Mouse (Mus musculus): ENCODE results near the gene Doxl2. TPM values are rescaled to one million over a fixed set of nuclear protein-coding genes. Genes with fewer than 3 reads are reported as not detected.
"Not testable (repeated sequence)": the region's sequence is repeated elsewhere in the genome, so short reads cannot be mapped to it uniquely, and the experiment has no call there.

Gene Doxl2
- polyA plus RNA-seq (2011; ENCODE audit: insufficient read length, low read depth, missing spikeins), result not detected in 2 replicates

DNA sequence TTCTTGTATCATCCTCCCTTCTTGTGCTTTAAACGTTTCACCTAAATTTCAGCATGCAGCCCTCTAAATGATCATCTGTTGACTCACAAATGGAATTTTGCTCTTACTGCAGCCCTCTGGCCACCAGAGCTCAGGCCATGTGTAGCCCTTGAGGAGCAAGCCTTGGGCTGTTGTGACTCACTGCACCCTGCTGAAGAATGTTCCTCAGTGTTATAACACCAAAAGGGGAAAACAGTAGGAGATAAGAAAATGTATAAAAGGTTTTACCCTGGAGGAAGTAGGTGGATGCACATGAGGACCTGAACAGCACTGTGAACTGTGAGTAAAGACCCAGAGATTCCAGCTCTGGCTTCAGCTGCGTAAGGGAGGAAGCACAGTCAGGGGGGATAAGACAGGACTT is at the start of gene Doxl2:
Doxl2 (plus strand) TSS at position 301 of the 400 bp plus-strand sequence.
- Histone ChIP-seq H3K4me1 (ENCODE audit: control insufficient read depth, insufficient read depth, low read length) (no peaks in the 10 kb centered on the region), H3K27ac (ENCODE audit: insufficient read depth, low read length) (no peak within 1 kb of the TSS), H3K4me3 (ENCODE audit: insufficient read depth, low read length) (no peak within 1 kb of the TSS)
- no peak for TF ChIP-seq POLR2A (IDR thresholded peaks at IDR 0.05; ENCODE audit: low read depth, low read length)
- no peak for TF ChIP-seq CTCF (IDR thresholded peaks at IDR 0.05; ENCODE audit: borderline replicate concordance, insufficient read depth, low read length)

DNA sequence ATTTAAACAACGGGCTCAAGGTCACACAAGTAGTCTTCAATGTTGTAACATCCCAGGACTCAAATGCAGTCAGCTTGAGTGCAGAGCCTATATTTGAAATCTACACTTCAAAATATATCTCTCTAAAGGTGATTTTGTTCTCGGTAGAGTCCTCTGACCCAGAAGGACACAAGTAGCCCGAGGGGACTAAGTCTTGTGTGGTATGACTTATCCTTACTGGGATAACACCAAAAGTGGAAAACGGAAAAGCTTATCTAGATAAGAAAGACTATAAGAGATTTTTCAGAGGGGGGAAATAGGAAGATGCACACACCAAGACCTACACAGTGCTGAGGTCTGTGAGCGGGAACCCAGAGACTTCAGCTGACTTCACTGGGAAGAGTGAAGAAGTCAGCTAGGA is 45.2 kb upstream of the Doxl2 start, which contains the start of gene 1600015I10Rik:
1600015I10Rik (plus strand) TSS at position 301 of the 400 bp plus-strand sequence.
- Histone ChIP-seq H3K4me1 (ENCODE audit: control insufficient read depth, insufficient read depth, low read length) (no peaks in the 10 kb centered on the region), H3K27ac (ENCODE audit: insufficient read depth, low read length) (no peak within 1 kb of the TSS), H3K4me3 (ENCODE audit: insufficient read depth, low read length) (no peak within 1 kb of the TSS)
- TF ChIP-seq POLR2A (IDR thresholded peaks at IDR 0.05; ENCODE audit: low read depth, low read length) (no peak), CTCF (IDR thresholded peaks at IDR 0.05; ENCODE audit: borderline replicate concordance, insufficient read depth, low read length) (no peak)

DNA sequence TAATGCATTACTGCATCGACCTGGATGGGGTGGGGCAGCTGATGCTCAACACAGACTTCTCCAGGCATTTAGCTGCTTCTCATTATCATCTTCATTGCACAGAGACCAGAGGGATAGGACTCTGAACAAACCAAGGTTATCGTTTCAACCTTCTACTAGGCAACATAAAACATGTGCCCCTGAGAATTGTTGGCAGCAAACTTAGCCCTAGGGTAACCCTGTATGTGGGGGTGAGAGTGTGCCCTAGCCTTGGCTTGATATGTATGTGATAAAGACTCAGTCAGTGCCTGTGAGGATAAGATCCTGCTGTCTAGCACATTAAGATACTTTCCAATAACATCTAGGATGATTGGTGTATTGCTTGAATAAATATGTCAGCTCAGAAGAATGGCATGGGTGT is 25.2 kb upstream of the Doxl2 start:
- no peak for TF ChIP-seq POLR2A (IDR thresholded peaks at IDR 0.05; ENCODE audit: low read depth, low read length)
- no peak for TF ChIP-seq CTCF (IDR thresholded peaks at IDR 0.05; ENCODE audit: borderline replicate concordance, insufficient read depth, low read length)
- Histone ChIP-seq H3K4me3 (ENCODE audit: insufficient read depth, low read length) (no peak overlapping the region), H3K4me1 (ENCODE audit: control insufficient read depth, insufficient read depth, low read length) (no peaks in the 10 kb centered on the region), H3K27ac (ENCODE audit: insufficient read depth, low read length) (no peak overlapping the region)

DNA sequence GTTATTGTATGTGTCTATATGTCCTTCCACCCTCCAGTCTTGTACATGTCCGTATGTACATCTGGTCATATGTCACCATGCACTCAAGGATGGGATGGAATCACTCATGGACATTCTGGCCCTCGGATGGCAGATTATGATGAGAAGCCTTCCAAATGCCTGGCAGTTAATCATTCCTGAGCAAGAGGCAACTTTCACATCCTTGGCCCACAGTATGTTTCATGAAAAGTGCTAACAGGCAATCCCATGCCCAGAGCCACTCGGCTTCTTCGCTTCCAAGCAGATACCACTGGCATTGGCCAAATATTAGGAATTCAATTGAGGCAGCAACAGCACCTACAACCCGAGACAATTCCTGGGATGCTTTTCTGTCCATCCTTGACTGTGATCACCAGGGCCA is 24.1 kb upstream of the Doxl2 start:
- Histone ChIP-seq H3K4me1 (ENCODE audit: control insufficient read depth, insufficient read depth, low read length) (no peaks in the 10 kb centered on the region), H3K27ac (ENCODE audit: insufficient read depth, low read length) (no peak overlapping the region), H3K4me3 (ENCODE audit: insufficient read depth, low read length) (no peak overlapping the region)
- TF ChIP-seq CTCF (IDR thresholded peaks at IDR 0.05; ENCODE audit: borderline replicate concordance, insufficient read depth, low read length) (no peak), POLR2A (IDR thresholded peaks at IDR 0.05; ENCODE audit: low read depth, low read length) (no peak)

DNA sequence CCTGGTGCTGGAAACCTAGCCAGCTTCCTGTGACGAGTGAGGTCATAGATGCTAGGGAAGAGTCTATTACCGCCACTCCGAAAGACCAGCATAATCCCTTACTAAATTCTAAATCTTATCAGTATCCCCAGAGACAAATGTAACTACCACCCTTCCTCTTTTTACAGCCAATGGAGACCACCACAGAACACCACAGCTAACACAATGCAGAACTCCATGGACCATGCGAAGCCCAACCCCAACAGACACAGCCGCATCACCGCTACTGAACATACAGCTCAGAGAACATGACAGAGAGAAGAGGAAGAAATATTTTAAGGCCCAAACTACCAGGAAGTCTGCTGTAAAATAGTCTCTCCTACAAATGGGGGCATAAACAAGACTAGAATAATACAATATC is 23.1 kb upstream of the Doxl2 start:
- no peak for TF ChIP-seq POLR2A (IDR thresholded peaks at IDR 0.05; ENCODE audit: low read depth, low read length)
- TF ChIP-seq CTCF (IDR thresholded peaks at IDR 0.05; ENCODE audit: borderline replicate concordance, insufficient read depth, low read length), result no peak
- Histone ChIP-seq H3K27ac (ENCODE audit: insufficient read depth, low read length) (no peak overlapping the region), H3K4me3 (ENCODE audit: insufficient read depth, low read length) (no peak overlapping the region), H3K4me1 (ENCODE audit: control insufficient read depth, insufficient read depth, low read length) (no peaks in the 10 kb centered on the region)

DNA sequence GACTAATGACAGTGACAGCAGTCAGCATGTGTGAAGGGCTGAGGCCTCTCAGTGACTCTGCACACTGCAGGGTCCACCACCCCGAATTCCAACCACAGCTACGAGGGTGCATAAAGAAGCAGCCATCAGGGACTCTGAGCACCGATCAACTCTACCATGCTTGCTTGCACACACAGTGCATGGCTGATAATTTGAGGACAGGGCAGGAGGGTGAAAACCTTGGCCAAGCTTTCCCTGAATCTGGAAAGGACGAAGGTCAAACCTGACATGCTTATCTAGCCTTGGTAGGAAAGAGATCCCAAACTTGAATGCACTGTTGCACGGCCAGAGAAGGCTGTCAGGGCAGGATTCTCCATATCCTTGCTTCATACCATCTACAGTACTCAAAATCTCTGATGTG is 21.5 kb upstream of the Doxl2 start:
- Histone ChIP-seq H3K4me1 (ENCODE audit: control insufficient read depth, insufficient read depth, low read length) (no peaks in the 10 kb centered on the region), H3K4me3 (ENCODE audit: insufficient read depth, low read length) (no peak overlapping the region), H3K27ac (ENCODE audit: insufficient read depth, low read length) (no peak overlapping the region)
- TF ChIP-seq POLR2A (IDR thresholded peaks at IDR 0.05; ENCODE audit: low read depth, low read length) (no peak), CTCF (IDR thresholded peaks at IDR 0.05; ENCODE audit: borderline replicate concordance, insufficient read depth, low read length) (no peak)

DNA sequence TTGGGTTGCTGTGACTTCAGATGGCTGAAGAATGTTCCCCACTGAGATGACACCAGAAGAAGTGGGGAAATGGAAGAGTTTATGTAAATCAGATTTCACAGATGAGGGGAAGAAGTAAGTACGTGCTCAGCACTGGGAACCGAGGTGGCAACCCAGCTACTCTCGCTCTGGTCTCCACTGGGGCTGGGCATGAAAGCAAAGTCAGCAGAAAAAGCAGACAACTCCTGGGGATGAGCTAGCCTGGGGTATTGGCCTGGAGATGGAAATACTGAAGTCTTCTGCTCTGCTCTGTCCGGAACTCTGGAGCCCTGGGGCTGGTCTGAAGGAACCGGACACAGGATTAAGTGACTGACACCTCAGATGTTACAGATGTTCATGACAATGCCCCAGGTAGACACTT is 20.6 kb upstream of the Doxl2 start:
- TF ChIP-seq POLR2A (IDR thresholded peaks at IDR 0.05; ENCODE audit: low read depth, low read length) (no peak), CTCF (IDR thresholded peaks at IDR 0.05; ENCODE audit: borderline replicate concordance, insufficient read depth, low read length) (no peak)
- no peaks in the 10 kb centered on the region for H3K4me1 ChIP-seq (ENCODE audit: control insufficient read depth, insufficient read depth, low read length)
- no peak overlapping the region for H3K4me3 ChIP-seq (ENCODE audit: insufficient read depth, low read length)
- H3K27ac ChIP-seq (ENCODE audit: insufficient read depth, low read length), result no peak overlapping the region

DNA sequence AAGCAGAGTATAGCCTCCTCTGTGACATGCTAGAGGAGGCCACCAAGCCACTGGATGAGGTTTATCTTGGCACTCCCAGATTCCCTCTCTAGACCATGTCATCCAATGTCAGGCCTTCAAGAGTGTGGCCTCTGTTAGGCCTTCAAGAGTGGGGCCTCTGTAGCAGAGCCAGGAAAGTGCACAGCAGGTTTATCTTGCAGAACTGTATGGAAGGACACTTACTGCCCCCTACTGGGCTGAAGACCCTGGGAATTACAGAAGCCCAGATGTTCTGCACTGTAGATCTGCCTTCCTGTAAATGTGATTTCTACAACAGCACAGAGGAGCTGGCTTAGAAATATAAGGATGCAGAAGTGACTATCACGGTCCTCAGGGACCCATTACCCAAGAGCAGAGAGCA is 19.8 kb upstream of the Doxl2 start:
- no peak for TF ChIP-seq CTCF (IDR thresholded peaks at IDR 0.05; ENCODE audit: borderline replicate concordance, insufficient read depth, low read length)
- no peak for TF ChIP-seq POLR2A (IDR thresholded peaks at IDR 0.05; ENCODE audit: low read depth, low read length)

DNA sequence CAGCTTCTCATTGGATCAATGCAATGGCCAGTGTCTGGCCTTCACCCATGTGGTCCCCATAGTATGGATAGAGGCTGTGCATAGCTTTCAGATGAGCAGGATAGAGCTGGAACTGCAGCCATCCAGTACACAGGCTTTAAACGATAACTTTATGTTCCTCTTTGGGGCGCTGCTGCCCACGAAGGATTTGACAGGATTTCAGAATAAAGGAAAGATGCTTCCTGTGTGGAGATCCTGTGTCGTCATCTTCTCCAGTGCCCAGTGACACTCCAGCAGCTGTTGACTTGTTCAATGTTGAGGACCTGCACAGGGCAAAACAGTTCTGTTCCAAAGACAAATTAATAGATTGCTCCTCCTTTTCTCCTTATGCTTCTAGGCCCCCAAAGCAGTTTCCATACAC is 18.0 kb upstream of the Doxl2 start:
- Histone ChIP-seq H3K27ac (ENCODE audit: insufficient read depth, low read length) (no peak overlapping the region), H3K4me3 (ENCODE audit: insufficient read depth, low read length) (no peak overlapping the region), H3K4me1 (ENCODE audit: control insufficient read depth, insufficient read depth, low read length) (no peaks in the 10 kb centered on the region)
- no peak for TF ChIP-seq POLR2A (IDR thresholded peaks at IDR 0.05; ENCODE audit: low read depth, low read length)
- no peak for TF ChIP-seq CTCF (IDR thresholded peaks at IDR 0.05; ENCODE audit: borderline replicate concordance, insufficient read depth, low read length)

More for the DNA sequence above, 19.8 kb upstream of the Doxl2 start:
- H3K4me1 ChIP-seq (ENCODE audit: control insufficient read depth, insufficient read depth, low read length), result no peaks in the 10 kb centered on the region
- H3K27ac ChIP-seq (ENCODE audit: insufficient read depth, low read length), result no peak overlapping the region
- no peak overlapping the region for H3K4me3 ChIP-seq (ENCODE audit: insufficient read depth, low read length)

DNA sequence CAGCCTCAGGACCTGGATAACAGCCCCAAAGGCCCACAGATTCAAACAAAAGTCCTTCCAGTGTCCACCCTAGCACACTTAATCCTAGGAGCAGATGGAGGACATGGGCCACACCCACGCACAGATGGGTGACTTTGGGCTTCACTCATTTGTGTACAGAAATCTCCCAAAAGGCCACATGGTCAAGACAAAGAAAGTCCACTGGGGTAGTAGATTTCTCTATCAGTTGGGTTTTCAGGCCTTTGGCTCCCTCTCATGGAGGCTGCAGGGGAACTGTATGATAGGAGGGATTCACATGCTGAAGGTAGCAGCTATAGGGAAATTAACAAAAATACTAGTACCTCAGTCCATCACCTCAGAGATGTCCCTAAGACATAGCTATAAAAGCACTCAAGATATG is 16.7 kb upstream of the Doxl2 start:
- H3K4me3 ChIP-seq (ENCODE audit: insufficient read depth, low read length), result no peak overlapping the region
- no peak for TF ChIP-seq POLR2A (IDR thresholded peaks at IDR 0.05; ENCODE audit: low read depth, low read length)
- no peak for TF ChIP-seq CTCF (IDR thresholded peaks at IDR 0.05; ENCODE audit: borderline replicate concordance, insufficient read depth, low read length)
- no peaks in the 10 kb centered on the region for H3K4me1 ChIP-seq (ENCODE audit: control insufficient read depth, insufficient read depth, low read length)
- H3K27ac ChIP-seq (ENCODE audit: insufficient read depth, low read length), result no peak overlapping the region

DNA sequence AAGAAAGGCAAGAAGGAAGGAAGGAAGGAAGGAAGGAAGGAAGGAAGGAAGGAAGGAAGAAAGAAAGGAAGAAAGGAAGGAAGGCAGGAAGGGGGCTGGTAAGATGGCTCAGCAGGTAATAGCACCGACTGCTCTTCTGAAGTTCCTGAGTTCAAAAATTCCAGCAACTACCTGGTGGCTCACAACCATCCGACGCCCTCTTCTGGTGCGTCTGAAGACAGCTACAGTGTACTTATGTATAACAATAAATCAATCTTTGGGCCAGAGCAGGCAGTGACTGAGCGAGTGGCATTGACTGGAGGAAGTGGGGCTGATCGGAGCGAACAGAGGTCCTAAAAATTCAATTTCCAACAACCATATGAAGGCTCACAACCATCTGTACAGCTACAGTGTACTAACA is 15.6 kb upstream of the Doxl2 start:
- H3K4me3 ChIP-seq (ENCODE audit: insufficient read depth, low read length); H3K27ac ChIP-seq (ENCODE audit: insufficient read depth, low read length); H3K4me1 ChIP-seq (ENCODE audit: control insufficient read depth, insufficient read depth, low read length): not testable (repeated sequence)

DNA sequence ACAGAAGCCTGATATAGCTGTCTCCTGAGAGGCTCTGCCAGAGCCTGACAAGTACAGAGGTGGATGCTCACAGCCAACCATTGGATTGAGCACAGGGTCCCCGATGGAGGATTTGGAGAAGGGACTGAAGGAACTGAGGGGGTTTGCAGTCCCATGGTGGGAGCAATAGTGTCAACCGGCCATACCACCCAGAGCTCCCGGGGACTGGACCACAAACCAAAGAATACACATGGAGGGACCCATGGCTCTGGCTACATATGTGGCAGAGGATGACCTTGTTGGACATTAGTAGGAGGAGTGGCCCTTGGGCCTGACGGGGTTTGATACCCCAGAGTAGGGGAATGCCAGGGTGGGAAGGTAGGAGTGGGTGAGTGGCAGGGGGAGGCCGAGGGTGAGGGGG is 8.1 kb upstream of the Doxl2 start:
- not testable (repeated sequence) for H3K4me1 ChIP-seq (ENCODE audit: control insufficient read depth, insufficient read depth, low read length); H3K27ac ChIP-seq (ENCODE audit: insufficient read depth, low read length); H3K4me3 ChIP-seq (ENCODE audit: insufficient read depth, low read length)
